Mouse (Mus musculus) lung, adult 2 months (tissue): ENCODE results near the gene Ep400.
A peak's percentile ranks its signal among the peaks of the same experiment; 100 is the strongest.

ENCODE experiments used
- CTCF ChIP-seq: fragments of 200-500 bp; IDR thresholded peaks from 2 replicates; pipeline ENCODE4 v1.5.1; 2011; ENCODE audit warnings: mild to moderate bottlenecking, low read length, control low read depth; ENCODE audit not compliant: insufficient read depth
- POLR2A ChIP-seq: fragments of 200-500 bp; IDR thresholded peaks from 2 replicates; pipeline ENCODE4 v1.6.1; 2011; ENCODE audit warnings: low read depth, mild to moderate bottlenecking, control low read depth, low read length, borderline replicate concordance; ENCODE audit errors: extremely low read depth

GRCm38 (mm10) chr5:110809667-110810325, 39.3 kb upstream of the Ep400 start, which contains the start of gene Ulk1:
- TF ChIP-seq CTCF (no peak), POLR2A (peak; percentile 96)
